Mouse (Mus musculus): ENCODE measurements around the gene Dnmt3a.

Gene Dnmt3a

DNA sequence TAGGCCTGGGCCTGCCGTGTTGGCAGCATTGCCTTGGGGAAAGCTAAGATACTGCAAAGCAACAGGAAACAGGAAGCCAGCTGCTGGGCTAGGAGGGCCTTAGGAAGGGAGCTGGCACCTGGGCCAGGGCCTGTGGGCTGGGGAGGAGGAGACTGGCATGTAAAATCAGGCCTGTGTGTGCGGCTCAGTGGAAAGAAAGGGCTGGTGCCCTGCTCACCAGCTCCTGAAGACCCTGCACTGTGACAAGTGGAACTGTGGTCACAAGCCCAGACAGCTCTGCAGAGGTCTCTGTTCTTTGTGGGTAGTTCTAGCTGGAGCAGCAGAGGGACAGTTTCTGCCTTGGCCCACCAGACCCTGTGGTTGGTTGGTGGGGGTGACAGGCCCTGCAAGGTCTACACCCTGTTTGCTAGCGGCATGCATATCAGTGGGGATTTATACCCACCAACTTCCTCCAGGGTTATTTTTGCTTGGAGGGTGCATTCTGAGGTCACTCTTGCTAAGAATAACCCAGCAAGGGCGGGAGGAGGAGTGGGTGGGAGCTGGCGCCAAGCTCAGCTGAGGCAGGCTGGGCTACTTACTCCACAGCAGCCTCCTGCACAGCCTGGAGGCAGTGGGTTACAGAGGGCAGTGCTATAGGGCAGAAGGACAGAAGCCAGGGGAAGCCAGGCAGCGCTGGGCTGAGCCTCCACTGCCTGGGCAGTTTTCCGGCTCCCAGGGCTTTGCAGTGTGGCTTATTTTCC lies 50.1 kb downstream of the Dnmt3a start:
- peak; percentile 73 to 87 for DNase-seq

DNA sequence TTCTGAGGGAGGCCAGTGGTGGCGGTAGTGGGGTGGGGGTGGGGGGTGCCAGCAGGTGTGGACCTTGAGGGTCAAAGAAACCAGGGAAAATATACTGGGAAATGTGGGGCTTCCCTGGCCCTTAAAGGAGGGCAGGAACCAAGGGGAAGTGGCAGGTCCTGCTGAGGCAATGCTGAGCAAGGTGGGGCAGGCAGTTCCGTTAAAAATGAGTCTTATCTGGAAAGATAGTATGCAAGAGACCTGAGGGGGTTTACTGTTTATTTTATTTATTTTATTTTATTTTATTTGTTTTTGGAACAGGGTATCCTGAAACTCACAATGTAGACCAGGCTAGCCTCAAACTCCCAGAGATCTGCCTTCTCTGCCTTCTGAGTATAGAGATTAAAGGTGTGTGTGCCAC lies 50.9 kb downstream of the Dnmt3a start:
- DNase-seq, result no peak

DNA sequence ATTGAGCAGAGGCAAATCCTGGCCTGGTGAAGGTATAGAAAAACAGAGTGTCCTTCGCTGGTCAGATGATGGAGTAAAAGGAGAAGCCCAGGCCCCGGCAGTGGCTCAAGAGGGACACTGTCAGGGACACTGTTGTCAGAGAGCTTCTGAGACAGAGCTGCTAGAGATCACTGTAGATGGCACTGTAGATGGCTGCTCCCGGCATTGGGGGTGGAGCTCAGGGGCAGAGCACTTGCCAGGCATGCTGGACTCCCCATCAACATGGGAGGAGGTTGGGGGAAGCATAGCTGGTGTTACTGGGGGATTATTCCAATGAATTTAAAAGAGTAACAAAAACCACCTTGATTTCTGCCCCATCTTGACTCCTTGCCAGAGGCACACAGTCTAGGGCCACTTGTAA lies 51.4 kb downstream of the Dnmt3a start:
- DNase-seq, result no peak

DNA sequence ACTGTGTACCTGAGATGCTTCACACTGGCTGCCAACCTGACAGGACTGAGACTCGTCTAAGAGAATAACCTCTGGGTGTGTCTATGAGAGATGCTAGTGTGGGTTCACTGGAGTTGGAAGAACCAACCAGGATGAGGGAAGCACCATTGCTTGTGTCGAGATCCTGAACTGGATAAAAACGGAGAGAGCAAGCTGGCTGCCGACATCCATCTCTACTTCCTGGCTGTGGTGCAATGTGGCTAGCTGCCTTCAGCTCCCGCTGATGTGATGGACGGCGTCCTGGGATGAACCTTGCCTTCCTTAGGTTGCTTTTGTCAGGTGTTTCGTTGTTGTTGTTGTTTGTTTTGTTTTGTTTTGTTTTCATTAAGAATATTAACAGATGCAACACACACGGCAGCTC lies 52.0 kb downstream of the Dnmt3a start:
- no peak for DNase-seq

DNA sequence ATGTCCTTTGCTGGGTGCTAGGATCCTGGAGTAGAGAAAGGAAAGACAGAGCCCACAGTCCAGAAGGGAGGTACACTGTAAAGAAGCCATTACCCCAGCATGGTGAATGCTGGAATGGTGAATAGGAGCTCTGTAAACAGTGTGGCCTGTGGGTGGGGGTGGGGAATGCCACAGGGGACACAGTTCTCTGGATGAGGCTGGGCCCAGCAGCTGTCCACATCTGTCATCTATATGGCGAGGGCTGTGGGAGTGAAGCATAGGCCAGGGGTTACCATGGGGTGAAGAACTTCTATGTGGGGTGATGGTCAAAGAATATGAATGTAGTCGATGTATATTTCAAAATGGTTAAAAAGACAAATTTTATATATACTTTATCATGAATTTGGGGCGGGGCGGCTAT lies 52.9 kb downstream of the Dnmt3a start:
- DNase-seq, result no peak

DNA sequence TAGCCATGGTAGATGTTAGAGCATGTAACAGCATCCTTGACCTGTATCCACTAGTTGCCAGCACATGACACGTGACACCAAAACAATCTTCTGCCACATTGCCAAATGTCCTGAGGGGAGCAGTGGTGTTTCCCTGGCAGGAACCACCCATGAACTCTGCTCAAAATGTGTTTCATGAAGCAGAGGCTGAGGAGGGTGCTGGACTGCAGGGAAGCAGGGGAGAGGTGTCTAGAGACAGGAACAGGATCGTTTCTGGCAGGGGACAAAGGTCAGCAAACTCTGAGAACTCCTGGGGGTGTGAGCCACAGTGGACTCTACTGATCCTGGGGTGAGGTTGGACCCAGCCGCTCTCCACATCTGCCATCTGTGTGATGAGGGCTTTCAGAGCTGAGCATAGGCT lies 53.7 kb downstream of the Dnmt3a start:
- no peak for DNase-seq

DNA sequence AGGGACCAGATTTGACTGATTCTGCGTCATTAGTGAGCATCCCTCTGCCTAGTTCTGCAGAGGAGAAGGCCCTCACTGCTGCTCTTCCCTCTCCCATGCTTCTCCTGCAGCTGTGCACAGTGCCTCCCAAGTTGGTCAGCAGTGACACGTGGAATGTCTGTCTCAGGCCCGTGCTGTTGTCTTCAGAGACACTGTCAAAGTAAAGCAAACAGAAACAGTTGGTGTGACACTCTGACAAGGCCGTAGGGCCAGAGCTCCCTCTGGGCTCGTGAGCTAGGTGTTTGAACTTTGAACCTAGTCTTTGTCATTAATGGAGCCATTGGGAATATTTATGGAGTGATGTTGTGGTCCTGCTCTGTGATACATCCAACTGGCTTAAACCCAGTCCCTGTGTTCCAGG lies 54.2 kb downstream of the Dnmt3a start:
- no peak for DNase-seq

DNA sequence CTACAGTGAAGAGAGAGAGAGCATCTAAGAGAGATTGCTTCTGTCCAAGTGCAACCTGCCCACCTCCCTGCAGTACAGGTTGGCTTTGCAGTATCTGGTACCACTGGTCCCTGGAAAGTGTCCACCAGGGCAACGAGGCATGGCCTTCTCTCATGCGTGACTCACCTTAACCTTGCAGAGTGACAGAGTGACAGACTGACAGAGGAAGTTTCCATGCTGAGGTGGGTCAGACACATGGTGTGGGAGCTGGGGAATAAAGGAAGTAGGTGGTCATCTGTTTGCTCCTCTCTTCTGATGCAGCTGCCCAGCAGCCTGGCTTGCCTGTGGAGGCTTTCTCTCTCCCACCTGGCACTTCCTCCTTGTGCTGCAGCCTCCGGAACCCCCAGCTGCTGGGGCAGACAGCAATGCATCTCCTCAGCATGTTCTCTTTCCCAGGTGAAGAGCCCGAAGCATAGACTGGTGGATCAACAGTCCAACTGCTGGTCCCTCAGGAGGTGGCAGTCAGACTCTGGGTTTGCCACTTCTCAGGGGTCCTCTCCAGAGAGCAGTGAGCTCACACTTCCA lies 55.9 kb downstream of the Dnmt3a start:
- DNase-seq, result peak; percentile 29 to 61

DNA sequence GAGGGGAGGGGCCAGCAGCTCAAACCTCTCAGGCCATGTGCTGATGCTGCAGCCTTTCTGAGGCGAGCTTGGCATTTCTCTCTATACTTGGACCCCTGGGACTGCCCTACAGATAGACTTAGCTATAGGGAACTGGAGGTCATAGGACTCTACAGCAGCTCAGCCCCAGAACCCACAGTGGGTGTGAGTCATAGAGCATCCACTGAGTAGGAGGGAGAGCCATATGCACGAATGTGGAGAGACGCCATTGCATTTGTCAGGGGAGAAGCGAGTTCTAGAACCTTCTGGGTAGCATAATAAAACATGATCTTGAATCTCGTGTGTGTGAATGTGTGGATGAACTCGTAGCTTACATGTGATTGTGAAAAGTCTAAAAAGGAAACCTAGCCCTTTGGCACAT lies 56.4 kb downstream of the Dnmt3a start:
- DNase-seq, result no peak

DNA sequence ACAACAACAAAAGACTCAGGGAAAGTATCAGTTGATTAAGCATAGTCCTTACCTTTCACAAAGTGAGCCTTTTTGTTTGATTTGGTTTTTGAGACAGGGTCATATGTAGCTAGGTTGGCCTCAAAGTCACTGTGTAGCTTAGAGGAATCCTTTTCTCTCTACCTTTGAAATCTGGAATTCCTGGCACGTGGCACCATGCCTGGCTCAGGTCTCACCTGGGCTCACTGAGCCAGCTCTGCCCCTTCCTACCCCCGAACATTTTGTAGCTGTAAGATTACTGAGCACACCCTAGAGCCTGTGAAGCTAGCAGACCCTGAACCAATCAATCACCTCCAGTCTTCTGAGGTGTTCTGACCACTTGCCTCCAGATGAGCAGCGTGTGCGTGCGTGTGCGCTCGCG lies 58.4 kb downstream of the Dnmt3a start:
- DNase-seq, result no peak

DNA sequence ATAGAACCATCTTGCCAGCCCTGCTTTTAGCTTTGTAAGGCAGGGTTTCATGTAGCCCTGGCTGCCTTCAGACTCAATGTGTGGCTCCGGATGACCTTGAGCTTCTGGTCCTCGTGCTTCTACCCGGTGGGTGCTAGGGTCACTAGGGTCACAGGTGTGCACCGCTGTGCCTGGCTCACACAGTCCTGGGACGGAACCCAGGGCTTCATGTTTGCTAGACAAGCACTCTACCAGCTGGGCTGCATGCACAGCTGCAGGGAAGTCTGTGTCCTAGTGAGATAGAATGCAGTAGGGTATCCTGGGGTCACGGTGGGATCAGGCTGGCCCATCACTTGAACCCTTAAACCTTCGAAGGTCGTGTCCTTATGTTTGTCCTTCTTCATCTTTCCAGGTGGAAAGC lies 59.8 kb downstream of the Dnmt3a start:
- DNase-seq, result no peak

DNA sequence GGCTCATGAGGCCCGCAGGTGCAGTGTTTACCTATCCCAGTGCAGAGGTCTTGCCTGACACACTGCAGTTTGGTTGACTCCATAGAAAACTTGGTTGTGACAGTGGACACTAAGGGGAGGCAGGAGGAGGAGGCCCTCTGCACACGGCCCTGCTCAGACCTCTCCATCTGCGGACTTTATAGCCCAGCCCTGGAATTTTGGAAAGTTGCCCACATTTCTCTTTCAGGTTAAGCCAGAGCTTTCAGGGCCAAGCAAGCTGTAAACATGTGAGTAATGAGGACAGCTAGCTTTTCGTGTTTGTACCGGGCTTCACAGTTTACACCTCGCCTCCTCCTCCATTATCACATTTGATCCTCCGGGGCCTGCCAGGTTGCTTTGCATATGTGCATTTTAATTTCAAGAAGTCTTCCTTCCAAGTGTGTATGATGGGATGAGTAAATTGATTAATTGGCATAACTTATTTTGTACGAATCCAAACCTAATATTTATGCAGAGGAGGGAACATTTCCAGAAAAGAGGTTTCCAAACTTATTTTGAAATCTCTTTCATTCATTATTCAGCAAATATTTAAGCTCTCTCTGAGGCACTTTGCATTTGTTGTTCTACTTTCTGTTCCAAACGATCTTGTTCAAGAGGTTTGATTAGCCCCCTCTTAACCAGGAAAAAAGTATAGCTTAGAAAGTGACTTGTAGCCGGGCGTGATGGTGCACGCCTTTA lies 61.0 kb downstream of the Dnmt3a start:
- no peak for DNase-seq

DNA sequence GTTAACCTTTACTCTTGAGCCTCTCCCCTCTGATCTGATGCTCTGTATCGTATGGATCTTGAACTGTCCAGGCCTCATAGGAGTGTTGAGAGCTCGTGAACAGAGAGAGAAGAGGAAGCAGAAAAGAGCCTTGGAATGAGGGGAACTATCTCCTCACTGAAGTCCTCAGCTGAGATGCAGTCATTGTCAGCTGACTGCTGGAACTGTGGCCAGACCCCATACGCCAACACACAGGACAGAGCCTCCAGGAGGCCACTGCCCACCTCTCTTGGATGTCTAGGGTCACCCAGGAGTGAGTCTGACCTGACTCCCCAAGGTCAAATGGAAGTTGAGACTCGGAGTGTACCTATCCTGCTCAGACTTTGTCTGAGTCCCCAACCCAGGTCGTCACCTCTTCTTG lies 62.3 kb downstream of the Dnmt3a start:
- no peak for DNase-seq

DNA sequence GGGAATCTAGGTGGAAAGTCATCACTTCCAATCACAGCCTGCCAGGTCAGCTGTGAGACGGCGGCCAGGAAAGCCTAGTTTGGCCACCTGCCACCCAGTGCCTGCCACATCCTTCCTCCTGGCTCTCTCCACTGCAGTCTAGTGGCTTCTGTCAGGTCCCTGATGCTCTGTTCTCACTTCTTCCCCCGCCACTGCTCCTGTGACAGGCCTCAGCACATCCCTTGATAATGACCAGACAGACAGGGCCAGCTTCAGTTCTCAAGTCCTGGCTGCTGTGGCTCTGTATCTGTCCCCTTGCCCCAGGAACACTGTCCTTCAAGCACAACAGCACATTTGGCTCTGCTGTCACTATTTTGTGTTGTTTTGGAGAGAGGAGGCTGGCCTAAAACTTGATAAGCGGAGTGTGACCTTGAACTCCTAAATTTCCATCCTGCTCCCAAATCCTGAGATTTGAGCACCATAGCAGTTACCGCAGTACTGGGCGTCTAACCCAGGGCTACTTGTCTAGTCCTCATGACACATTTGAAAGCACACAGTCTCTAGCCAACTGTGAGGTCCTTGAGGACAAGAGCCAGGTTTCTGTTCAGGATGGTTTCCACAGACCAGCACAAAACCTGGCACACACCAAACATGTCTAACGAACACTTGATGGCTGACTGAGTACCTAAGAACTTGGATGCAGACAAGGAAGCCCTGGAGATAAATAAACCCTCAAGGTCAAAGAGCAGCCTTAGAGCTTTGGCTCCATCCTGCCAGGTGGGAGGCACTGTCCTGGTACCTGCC lies 63.1 kb downstream of the Dnmt3a start:
- DNase-seq, result no peak

DNA sequence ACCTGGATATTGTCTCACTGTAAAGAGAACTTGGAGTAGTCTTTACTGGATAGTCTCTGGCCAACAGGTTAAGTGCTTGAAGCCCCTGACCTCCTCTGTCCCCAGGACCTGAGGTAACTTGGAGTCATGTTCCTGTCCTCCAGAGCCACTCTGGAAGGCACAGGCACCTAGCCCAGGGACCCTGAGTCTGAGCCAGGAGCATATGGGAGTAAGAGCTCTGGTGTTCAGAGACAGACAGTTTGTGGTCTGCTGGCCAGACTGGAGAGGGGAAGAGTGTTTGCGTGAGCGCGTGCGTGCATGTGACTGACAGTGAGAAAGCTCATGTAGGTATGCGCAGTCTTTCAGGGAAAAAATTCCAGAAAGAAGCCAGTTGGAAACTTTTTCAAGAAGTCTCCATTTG lies 64.2 kb downstream of the Dnmt3a start:
- no peak for DNase-seq

DNA sequence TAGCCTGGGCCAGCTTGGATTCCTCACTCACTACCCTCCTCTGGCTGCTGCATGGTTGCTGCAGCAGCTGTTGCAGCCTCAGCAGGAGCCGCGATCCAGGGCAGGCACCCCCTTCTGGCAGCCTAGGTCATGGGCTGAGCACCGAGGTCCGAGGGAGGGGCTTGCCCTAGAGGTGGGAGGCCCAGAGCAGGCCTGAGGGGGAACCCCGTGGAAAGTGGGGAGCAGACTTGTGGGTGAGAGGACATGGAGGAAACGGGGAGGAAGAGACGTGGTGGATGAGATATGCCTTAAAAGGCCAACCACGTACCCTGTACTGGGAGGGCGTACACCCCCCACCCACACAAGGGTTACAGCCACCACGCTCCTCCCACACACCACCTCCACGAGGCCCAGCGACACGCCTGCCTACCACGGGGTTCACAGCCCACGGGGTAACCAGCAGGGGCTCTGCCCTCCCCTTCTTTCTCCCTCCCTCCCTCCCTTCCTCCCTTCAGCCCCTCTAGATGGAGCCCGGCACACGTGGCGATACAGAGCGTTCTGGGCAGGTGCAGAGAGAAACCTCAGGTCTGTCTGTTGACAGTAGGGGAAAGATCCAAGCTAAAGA lies 65.2 kb downstream of the Dnmt3a start:
- DNase-seq, result peak; percentile 87 to 91

DNA sequence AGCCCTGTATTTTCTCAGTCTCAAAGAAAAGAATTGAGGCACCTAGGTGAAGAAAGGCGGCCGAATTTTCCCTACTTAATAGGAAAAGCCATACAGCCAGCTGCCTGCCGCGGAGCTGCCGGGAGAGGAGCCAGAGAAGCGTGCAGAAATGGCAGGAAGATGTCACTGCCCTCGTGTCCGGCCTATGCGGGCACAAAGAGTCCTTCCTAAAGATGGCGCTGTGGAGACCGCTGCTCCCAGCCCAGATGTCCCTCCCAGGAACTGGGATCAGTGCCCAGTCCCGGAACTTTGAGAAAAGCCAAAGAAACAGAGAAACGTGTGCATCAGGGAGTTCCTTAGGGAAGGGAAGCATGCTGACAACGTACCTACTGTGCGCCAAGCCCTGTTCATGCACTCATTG lies 65.8 kb downstream of the Dnmt3a start:
- DNase-seq, result peak; percentile 39 to 55

DNA sequence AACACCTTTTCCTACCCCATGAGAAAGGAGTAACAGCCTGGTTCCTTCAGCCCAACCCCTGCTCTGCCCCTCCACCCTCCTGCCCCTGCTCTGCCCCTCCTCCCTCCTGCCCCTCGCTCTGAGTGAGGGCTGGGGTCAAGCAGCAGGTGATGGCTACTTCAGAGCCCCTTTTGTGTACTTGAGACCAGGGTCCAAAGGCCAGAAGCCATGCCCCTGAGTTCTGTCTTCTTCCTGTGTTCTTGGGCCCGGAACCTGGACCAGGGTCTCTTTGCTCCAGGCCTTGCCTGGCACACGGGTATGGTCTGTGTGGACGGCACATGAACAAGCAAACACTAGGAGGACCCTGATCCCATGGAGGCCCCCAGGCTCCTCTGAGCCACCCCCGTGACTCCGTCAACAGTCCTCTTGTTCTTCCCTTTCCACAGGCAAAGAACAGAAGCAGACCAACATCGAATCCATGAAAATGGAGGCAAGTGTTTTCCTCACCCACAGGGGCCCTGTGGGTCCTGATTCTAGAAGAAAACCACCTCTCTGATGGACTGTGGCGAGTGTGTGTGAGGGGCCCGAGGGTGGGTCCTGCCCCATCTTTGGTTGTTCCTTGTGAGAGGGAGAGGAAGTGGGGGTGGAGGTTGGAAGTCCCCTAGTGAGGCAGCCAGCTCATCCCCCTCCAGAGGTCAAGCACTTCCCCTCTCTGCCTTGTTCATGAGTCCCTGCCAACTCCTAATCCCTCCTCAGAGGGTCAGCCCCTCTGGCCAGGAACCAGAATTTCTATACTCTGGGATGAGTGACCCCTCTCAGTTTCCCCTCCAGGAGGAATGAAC lies 66.8 kb downstream of the Dnmt3a start:
- DNase-seq, result peak in 1 of 2 experiments; percentile 39

DNA sequence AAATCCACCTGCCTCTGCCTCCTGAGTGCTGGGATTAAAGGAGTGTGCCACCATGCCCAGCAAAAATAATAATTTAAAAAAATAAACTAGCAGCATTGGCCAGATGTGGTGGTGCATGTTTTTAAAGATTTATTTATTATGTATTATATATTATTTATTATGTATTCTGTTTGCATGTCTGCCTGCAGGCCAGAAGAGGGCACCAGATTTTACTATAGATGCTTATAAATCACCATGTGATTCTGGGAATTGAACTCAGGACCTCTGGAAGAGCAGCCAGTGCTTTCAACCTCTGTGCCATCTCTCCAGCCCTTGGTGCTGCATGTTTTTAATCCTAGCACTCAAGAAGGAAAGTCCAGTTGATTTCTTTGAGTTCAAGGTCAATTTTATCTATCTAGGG lies 69.7 kb downstream of the Dnmt3a start:
- no peak for DNase-seq

DNA sequence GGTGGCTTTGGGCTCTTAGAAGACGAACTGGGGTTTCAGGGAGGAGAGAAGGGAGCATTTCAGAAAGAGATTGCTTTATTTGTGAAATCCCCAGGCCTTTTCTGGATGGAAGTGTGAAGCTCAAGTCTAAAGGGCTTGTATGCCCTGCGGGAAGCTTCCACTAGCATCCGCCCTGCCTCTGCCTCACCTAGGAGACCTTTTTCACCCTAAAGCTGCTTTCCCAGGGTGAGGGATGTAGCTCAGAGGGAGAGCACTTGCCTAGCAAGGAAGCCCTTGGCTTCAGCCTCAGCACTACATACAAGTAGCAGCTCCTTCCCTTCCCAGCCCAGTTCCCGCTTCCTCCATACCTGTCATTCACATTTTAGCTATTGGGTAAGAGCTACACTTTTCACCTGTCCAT lies 71.6 kb downstream of the Dnmt3a start:
- DNase-seq, result no peak

DNA sequence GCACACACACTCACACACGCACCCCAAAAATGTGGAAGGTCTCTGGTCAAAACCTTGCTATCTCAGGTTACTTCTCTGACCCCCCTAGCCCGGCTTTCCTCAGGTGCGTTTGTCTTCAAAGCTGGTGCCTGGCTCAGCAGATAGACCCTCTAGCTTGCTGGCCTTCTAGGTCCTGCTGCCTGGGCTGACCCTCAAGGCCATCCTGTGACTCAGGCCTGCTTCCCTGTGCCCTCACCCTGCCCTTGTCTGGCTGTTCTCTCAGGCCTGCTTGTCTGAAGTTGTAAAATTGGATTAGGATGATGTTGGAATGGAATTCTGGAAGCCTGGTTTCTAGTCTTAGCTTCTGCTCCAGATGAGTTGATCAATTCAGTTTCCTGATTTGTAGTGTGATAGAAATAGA lies 75.7 kb downstream of the Dnmt3a start:
- DNase-seq, result no peak

DNA sequence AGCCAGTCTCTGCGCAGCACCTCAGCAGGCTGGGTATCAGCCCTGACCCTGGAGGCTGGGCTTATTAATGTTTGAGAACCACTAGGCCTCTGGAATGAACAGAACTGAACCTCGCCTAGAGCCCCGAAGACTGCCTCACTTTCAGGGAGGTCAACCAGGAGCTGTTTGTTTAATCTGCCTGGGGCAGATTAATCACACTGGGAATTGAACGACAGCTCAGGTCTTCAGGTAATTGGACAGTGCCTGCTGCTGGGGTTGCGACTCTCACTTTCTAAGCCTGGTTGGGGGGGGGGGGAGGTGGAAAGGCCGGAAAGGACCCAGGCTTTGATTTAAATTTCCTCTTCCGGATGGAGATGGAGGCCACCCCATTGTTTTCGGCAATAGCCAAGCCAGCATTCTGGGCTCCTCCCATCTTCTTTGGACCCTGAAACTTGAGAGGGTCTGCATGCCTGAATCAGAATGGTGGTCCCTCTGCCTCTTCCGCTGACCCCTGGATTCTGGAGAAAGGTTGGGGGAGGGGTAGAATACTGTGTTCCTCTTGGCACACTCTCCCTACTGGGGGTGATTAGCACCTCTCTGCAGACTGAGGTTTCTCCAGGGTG lies 79.2 kb downstream of the Dnmt3a start:
- DNase-seq, result no peak

Measured in thymus, postnatal 36 days (tissue).